Mouse (Mus musculus): Measurements from ENCODE around the gene Iqub. TPM values are rescaled to one million over a fixed set of nuclear protein-coding genes. Genes with fewer than 3 reads are reported as not detected.

Gene Iqub
- polyA plus RNA-seq, 1 experiment = 1.7 TPM

DNA sequence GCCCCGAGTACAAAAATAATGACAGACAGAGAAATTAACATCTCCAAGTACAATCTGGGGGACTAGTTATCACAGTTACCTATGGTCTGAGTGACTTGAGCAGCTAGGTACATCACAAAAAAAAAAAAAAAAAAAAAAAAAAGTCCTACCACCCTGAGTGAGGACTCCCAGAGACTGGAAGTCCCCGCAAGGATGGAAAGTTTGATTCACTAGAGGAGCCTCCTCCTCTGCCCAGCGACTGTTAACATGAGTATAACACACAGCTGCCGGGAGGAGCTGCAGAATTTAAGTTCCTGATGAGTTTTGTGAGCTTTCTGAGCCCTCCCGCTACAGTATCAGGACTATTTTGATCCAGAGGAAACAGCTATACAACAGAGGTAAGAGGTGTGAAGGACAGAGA is 28.3 kb downstream of the Iqub start:
- no peak for DNase-seq (ENCODE audit: extremely low spot score in 1 of 2, low spot score in 1 of 2)

DNA sequence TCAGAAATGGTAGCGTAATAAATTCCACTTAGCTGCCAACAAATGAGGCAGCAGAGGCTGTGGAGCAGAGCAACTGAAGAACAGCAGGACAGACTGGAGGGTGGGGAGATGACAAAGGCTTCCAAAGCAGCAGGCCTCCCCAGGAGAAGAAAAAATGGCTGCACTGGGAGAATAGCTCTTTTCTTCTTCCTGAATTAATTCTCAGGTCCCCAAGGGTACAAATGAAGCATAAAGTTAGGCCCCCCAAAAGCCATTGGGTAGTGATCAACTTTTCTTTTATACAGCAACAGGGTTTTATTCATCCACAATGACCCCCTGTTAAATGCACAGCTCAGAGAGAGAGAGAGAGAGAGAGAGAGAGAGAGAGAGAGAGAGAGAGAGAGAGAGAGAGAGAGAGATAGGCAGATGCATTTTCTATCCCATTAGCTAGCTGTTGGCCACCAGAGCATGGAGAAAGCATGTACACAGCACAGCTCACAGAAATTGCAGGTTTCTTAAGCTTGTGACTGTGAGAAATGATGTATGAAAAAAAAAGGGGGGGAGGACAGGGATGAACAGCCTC is 44.2 kb downstream of the Iqub start:
- DNase-seq (ENCODE audit: extremely low spot score in 1 of 2, low spot score in 1 of 2) = peak; percentile 19 to 52

DNA sequence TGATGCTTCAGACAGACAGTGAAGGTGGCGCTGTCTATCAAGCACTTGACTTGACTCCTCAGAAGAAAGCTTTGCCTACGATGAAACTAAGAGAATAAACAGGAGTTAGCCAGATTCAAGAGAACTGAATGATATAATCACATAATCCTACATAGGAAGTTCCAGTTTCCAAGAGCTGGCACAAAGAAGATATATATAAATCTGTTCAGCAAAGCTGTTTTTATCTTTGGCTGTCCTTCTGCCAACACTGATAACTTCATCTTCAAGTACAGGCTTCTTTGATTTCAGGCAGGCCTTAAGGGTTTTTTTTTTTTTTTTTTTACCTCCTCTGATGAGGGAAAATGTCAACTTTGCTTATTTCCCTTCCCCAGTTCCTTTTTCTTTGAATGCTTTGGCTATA is 44.7 kb downstream of the Iqub start:
- DNase-seq (ENCODE audit: extremely low spot score in 1 of 2, low spot score in 1 of 2) = peak; percentile 8 to 62

DNA sequence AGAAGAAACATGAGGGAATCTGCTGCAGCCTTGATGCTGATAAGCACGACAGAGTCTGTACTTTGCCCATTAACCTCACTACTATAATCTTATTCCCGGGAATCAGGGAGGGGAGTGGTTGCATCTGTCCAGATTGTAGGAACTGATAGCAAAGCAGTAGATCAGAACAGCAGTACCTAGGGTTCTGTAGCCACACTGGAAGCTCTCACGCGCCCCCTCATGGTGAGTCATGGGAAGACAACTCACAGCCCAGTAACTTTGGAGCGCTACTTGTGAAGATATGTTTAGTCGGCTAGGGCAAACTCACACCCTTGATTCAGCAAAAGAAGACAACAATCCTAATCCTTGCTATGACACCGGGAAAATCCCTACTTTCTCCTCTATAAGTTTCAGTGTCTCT is 58.8 kb downstream of the Iqub start:
- peak; percentile 47 to 93 for DNase-seq (ENCODE audit: extremely low spot score in 1 of 2, low spot score in 1 of 2)

DNA sequence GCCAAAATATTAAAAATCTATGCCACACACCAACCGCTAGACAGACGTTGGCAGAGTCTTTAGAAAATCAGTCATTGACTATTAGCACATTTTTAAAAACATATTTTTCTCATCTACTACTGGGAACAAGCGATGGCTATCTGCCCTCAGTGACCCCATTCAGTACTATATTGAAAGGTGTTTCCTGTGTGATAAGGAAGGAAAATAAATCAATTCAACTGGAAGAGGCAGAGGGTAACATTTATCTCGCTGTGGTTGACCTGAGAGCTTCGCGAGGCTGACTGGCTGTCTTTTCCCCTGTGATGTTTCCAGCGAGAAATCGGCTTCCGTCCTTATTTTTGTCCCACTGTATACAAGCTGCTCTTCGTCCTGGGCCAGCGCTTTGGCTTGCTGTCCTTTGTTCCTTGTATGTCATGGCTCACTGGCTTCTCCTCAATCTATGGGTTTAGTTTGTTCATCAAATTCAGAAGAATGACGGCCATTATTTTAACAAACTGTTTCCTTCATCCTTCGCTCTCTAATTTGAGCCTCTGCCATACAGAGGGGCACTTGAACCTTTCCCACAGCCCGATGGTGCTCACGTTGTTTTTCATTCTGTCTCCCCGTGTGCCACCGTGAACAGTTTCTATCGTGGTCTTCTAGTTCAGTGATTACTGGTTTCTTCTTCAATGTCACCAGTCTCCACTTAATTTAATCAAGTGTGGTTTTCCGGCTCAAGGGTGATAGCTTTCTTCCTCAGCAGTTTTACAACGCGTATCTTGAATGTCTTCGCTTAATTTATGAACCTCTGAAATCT is 63.6 kb downstream of the Iqub start:
- no peak for DNase-seq (ENCODE audit: extremely low spot score in 1 of 2, low spot score in 1 of 2)

DNA sequence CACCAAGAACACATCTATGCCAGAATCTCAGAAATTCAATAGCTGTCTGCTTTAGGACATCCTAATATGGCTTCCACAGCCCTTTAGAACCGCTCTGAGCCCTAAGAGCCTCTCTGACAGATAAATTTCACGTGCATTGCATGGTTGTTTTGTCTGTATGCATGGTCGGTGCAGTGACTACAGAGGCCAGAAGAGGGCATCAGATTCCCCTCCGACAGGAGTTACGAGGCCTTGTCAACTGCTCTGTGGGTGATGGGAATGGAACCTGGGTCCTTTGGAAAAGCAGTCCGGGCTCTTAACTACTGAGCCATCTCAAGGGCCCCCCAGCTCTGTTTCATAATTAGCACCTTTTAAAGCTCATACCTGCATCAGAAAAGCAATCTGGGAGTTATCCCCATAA is 64.6 kb downstream of the Iqub start:
- DNase-seq (ENCODE audit: extremely low spot score in 1 of 2, low spot score in 1 of 2) = no peak

DNA sequence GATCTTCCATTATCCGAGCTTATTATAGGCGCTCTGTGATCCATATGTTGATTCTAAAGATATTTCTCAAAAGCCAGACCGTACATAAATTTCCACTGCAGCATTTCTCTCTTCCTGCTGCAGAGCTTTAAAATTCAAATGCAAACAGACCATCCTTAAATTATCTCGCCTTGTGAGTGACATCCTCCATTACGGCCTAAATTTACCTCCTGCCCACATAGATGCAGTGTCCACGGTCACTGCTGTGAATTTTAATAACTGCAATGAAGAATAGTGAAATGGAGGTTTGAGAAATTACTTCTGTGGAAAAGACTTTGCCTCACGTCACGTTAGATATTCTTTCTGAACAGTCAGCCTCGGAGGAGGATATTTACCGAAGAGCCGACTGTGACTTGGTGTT is 98.8 kb downstream of the Iqub start:
- peak; percentile 36 to 57 for DNase-seq (ENCODE audit: extremely low spot score in 1 of 2, low spot score in 1 of 2)

DNA sequence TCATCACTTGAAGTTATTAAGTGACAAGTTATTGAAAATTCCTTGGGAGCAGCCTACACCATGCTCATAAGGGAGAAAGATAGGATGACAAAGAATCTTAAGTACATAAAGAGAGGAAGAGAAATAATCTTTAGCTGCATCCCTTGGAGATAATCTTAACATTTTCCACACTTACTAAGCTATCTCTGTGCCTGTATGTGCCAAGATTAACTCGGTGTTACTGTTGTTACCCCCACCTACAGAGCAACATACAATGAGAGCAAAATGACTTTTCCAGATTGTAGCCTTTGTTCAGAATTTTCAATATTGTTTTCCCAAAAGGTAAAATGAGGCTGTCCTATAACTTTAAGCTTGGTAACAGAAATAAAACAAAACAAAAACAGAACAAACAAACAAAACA is 99.4 kb downstream of the Iqub start:
- no peak for DNase-seq (ENCODE audit: extremely low spot score in 1 of 2, low spot score in 1 of 2)

DNA sequence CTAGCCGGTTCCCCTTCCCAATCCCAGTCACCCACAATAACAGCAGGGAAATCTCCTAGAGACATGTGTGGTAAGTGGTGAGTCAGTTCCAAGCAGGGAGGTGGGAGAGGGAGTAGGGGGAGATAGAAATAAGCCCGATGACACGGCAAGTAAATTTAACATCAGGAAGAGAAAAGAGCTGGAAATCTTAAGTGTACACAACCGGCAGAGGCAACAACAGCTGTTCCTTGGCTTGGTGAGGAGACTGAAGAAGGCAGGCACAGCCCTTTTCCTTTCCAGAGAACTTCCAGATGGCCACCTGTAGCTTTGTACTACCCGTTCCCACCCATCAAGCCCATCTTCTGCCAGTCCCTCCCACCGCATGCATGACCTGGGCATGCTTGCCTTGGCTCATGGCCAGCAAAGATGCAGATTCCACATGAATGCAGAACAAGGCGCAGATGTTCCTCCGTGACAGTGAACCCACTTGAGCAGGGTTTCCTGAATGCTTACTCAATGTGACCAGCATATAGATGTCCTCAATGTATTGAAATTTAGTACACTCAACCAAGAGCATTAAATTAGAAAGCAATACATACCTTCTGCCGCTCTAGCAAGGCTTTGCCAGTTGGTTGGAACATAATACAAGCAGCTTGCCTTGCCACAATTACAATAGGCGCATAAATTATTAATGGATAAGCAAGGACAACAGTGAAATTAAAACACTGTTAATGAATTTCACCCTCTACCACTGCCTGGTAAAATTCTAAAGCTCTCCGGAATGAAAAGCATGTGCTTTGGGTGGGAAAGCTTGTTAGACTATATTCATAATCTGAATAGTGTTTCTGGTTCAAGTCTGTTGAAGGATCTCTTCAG is 106.1 kb downstream of the Iqub start:
- DNase-seq (ENCODE audit: extremely low spot score in 1 of 2, low spot score in 1 of 2) = peak; percentile 64 to 67

DNA sequence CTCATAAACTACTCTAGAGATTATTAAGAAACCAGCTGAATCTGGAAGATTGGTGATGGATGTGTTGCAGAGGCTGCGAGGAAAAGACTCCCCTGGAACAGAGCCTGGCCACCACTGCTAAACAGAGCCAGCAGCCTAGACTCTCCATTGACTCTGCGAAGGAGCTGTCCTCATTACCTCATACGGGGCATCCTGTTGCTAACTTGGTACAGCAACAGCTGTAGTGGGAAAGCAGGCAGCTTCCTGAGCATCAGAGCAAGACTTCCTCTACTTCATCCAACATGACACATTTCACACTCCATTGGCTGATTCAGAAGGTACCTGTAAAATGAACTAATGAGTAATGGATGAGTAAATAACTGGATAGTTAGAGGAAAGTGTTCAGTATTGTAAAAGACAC is 107.1 kb downstream of the Iqub start:
- DNase-seq (ENCODE audit: extremely low spot score in 1 of 2, low spot score in 1 of 2) = peak in 1 of 2 experiments; percentile 17

DNA sequence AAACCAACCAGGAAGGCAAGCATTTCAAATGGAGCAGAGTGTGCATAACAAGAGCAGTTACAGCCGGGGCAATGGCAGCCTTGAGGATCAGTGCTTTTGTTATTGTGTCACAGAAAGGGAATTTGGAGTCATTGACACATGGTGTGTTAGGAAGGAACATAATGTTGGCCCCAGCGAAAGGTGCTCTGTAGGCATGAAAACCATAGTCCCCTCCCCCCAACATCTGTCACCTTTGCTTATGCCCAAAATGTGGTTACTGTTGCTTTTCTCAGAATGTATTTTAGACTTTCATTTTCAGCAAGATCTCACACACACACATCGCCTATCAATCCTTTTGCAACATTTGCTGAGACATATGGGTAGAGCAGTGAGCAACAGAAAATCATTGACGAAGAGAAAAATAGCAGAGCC is 117.6 kb downstream of the Iqub start:
- DNase-seq (ENCODE audit: extremely low spot score in 1 of 2, low spot score in 1 of 2) = peak; percentile 7 to 53

Other genes with a start within 250 kb of the Iqub start
- gene Ndufa5, start 12.9 kb upstream of the Iqub start, polyA plus RNA-seq (2012; rRNA removed) = 88.3 and 115 TPM in 2 replicates
- 0.02 and 0.04 TPM in 2 replicates for gene Asb15, start 13.1 kb upstream of the Iqub start, polyA plus RNA-seq (2012; rRNA removed)
- not detected in 2 replicates for gene Lmod2, start 82.7 kb upstream of the Iqub start, polyA plus RNA-seq (2012; rRNA removed)
- 55.3 and 57.4 TPM in 2 replicates for gene Wasl, start 149.9 kb upstream of the Iqub start, polyA plus RNA-seq (2012; rRNA removed)
- gene Hyal6, start 218.2 kb upstream of the Iqub start, polyA plus RNA-seq (2012; rRNA removed) = not detected in 2 replicates
- gene Hyal4, start 233.3 kb upstream of the Iqub start, polyA plus RNA-seq (2012; rRNA removed) = not detected in 2 replicates

All from frontal cortex, adult 2 months (tissue).